9 mouse cellular contexts compared by ENCODE assay signal in genomic region chr5:124509742-124510237, GRCm38 (mm10). TPM values are rescaled to one million over a fixed set of nuclear protein-coding genes. Genes with fewer than 3 reads are reported as not detected.
DNase-seq lines count a peak whose midpoint lies in the region.
"Had no signal": no experiment of that assay in that cellular context is flagged by ENCODE, and none has a peak within 500 bp of the region (broad histone marks: within the 10 kb centered on the region; RNA-seq: fewer than 3 reads in every experiment).

No protein-coding gene starts in this region.

- DNase-seq in R1 (ENCODE audit: low read depth, low spot score) = peak; percentile 73
- peak; percentile 49 to 83 for DNase-seq in gastrocnemius, postnatal 36 days
- DNase-seq in kidney, adult 18-20 months = peak; percentile 82
- DNase-seq in lung, postnatal 10 days = peak; percentile 89
- DNase-seq in adrenal gland, adult (ENCODE audit: inconsistent age in 2 of 2, low spot score in 1 of 2) = no peak
- DNase-seq in spleen, postnatal 10 days (ENCODE audit: low spot score in 2 of 2) = no peak
- no peak for DNase-seq in neural tube, embryonic 10.5 days (ENCODE audit: extremely low spot score, low spot score)
- DNase-seq in ovary, postnatal 10 days (ENCODE audit: low spot score) = no peak
- DNase-seq: cerebellum, adult 9-11 months had no signal

- intact Hi-C loops in gastrocnemius, postnatal 36 days (cut with DNase I) = no loop called here

RNA-seq across cellular contexts. Expression of gene Rilpl1, which starts 21.4 kb away (rescaled TPM):
- 100 to 1,000 TPM; 197 to 200 TPM for total RNA-seq in gastrocnemius, postnatal 36 days (2021)

RNA-seq across cellular contexts. Expression of gene Snrnp35, which starts 26.9 kb away (rescaled TPM):
- total RNA-seq in gastrocnemius, postnatal 36 days (2021) = 10 to 100 TPM; 20.5 to 26.1 TPM

RNA-seq across cellular contexts. Expression of gene Tmed2, which starts 30.7 kb away (rescaled TPM):
- 100 to 1,000 TPM; 133 to 145 TPM for total RNA-seq in gastrocnemius, postnatal 36 days (2021)

RNA-seq across cellular contexts. Expression of gene Rilpl2, which starts 31.6 kb away (rescaled TPM):
- 1 to 10 TPM; 3.6 to 4.9 TPM for total RNA-seq in gastrocnemius, postnatal 36 days (2021)

RNA-seq across cellular contexts. Expression of gene Ddx55, which starts 42.9 kb away (rescaled TPM):
- total RNA-seq in gastrocnemius, postnatal 36 days (2021) = 1 to 10 TPM; 3.1 to 3.6 TPM

Comparison
In these comparisons a context has a peak if more than half of its experiments do, and no peak if none do; other contexts are left out.
1. DNase-seq: peak in R1 (single experiment), gastrocnemius, postnatal 36 days (2 of 2), kidney, adult 18-20 months (single experiment) and lung, postnatal 10 days (single experiment); none in adrenal gland, adult (0 of 2), spleen, postnatal 10 days (0 of 2), neural tube, embryonic 10.5 days (single experiment) and ovary, postnatal 10 days (single experiment).